Mouse (Mus musculus) CD8-positive naive resting alpha-beta T cell, adult 57 days (primary cell): Measurements from ENCODE around the gene Ccdc172. TPM values are rescaled to one million over a fixed set of nuclear protein-coding genes. Genes with fewer than 3 reads are reported as not detected.

Experiments used
- total RNA-seq: library from RNA; stranded (reverse); gene quantifications from one replicate; pipeline ENCODE4 v1.2.4, GENCODE M21; 2023

Gene Ccdc172
- total RNA-seq: not detected

DNA sequence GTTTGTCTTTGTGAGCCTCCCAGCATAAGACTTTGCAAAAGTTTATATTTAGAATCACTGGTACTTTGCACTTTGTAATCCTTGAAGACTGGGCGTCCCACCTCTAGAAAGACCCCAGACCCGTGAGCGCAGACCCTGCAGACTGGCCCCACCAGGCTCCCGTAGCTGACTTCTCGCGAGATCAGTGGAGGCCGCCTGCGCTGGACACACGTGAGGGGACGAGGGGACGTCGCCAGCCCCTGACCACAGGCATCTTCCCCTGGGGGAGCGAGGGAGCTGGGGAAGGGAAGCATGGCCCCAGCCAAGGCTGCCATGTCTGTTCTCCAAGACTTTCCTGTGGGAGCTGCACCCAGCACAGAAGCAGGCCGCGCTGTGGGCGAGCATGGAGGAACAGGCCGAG, at the start of gene Ccdc172:
Ccdc172 (plus strand) TSS at position 176 of the 400 bp plus-strand sequence.

Other genes starting within 250 kb of the Ccdc172 start
- 1.3 TPM for gene Gfra1, start 56.1 kb upstream of the Ccdc172 start, total RNA-seq
- gene Pnlip, start 140.5 kb downstream of the Ccdc172 start, total RNA-seq: 12.8 TPM
- gene Pnliprp1, start 216.9 kb downstream of the Ccdc172 start, total RNA-seq: 3.2 TPM
- gene Pnliprp2, start 247.7 kb downstream of the Ccdc172 start, total RNA-seq: 0.55 TPM